Mouse (Mus musculus): Measurements from ENCODE around the gene Lama4. TPM values are rescaled to one million over a fixed set of nuclear protein-coding genes. Genes with fewer than 3 reads are reported as not detected.

Lama4 gene
- polyA plus RNA-seq, 1 experiment from 2014 or later = 69.6 TPM

DNA sequence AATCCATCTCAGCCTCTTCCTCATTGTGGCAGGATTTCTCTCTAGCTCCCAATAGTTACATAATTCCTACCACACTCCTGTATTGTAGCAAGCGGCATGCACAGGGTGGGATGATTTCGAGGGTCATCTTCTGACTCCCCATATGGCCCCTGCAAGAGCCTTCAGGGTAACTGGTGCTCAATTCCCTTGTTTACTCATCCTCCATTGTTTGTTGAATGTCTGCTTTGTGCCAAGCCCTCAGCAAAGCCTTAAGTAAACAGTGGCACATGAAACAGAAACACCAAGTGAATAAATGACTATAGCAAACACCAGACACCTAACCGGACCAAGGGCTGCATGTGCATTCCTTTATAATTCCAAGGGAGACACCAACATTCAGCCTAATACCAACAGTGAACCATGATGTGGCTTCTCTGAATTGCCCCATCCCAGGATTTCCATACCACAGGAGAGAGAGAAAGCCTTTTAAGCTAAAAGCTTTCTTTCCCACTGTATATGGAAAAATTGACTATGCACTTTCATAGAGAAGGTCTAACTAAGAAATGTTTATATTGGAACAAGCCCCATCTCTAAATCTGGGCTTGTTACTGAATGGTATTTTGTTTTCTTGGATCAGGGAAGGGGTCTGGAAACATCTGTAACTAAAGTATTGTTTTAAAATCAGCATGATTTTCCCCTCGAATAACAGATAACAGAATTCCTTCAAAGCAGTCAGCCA, 19.2 kb downstream of the Lama4 start:
- H3K9me3 ChIP-seq (ENCODE audit: control insufficient read depth, low read length) = no peaks in the 10 kb centered on the region
- H3K27me3 ChIP-seq (replicated peaks; ENCODE audit: control insufficient read depth, insufficient read depth, low read length) = no peaks in the 10 kb centered on the region
- H3K9ac ChIP-seq (ENCODE audit: low read length) = no peak overlapping the region
- ATAC-seq (replicated peaks; ENCODE audit: low FRiP score, low TSS enrichment, low read depth) (no peak), DNase-seq (ENCODE audit: low spot score) (no peak)
- WGBS = 24% methylated on average over 4 of the region's 4 CpGs
- H3K4me3 ChIP-seq (ENCODE audit: low read depth, low read length) = no peak overlapping the region
- peaks cover 15% of the 10 kb centered on the region for H3K4me1 ChIP-seq (replicated peaks; ENCODE audit: control insufficient read depth, insufficient read depth, low read length)
- H3K36me3 ChIP-seq (ENCODE audit: control insufficient read depth, insufficient read depth, low read length) = no peaks in the 10 kb centered on the region
- peak overlapping the region; percentile 57 for H3K27ac ChIP-seq (ENCODE audit: low read depth)
- peak overlapping the region; percentile 8; the same call in 1 of the 2 replicates for H3K4me2 ChIP-seq (ENCODE audit: low read length)

DNA sequence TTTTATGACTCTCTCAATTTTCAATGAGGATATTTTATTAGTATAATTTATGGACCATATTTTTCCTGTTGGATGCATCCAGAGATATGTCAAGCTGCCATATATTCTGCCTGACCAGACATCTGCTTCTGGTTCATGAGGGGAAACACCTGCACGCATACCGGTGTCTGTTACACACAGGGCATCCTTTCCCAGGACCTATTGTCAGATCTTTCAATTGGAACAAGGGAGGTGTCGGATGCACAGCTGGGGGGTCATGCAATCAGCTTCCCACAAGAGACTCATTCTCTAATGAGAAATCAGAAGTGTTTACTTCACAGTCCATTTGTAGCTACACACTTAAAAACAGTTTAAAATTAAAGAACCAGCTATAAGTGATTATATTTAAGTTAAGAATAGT, 20.7 kb downstream of the Lama4 start:
- H3K4me3 ChIP-seq (ENCODE audit: low read depth, low read length) = no peak overlapping the region
- no peak for DNase-seq (ENCODE audit: low spot score)
- 58% methylated on average over 3 of the region's 3 CpGs for WGBS

DNA sequence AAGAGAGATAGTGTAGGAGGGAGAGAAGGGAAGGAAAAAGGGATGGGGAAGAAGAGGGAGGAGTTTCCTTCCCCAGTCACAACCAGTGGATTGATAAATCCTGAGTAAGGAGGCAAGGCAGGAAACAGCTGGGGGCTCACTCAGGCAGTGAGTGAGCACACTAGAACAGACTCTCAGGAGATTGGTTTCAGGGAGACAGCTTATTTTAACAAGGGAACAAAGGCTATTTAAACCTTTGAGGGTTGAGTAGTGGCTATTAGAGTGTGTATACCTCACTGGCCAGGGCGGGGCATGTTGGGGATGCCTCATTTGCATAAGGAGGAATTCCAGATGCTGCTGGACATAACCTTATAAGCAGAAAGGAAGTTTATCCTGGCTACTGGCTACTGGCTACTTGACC, 27.5 kb downstream of the Lama4 start:
- Histone ChIP-seq H3K27ac (ENCODE audit: low read depth) (no peak overlapping the region), H3K36me3 (ENCODE audit: control insufficient read depth, insufficient read depth, low read length) (no peaks in the 10 kb centered on the region), H3K9ac (ENCODE audit: low read length) (no peak overlapping the region), H3K4me3 (ENCODE audit: low read depth, low read length) (no peak overlapping the region), H3K4me1 (replicated peaks; ENCODE audit: control insufficient read depth, insufficient read depth, low read length) (no peaks in the 10 kb centered on the region), H3K9me3 (ENCODE audit: control insufficient read depth, low read length) (no peaks in the 10 kb centered on the region), H3K4me2 (ENCODE audit: low read length) (no peak overlapping the region), H3K27me3 (replicated peaks; ENCODE audit: control insufficient read depth, insufficient read depth, low read length) (no peaks in the 10 kb centered on the region)
- no peak for DNase-seq (ENCODE audit: low spot score)
- no peak for ATAC-seq (replicated peaks; ENCODE audit: low FRiP score, low TSS enrichment, low read depth)
- 96% methylated on average over 1 of the region's 1 CpGs for WGBS

More for the DNA sequence above, 20.7 kb downstream of the Lama4 start:
- Histone ChIP-seq H3K9ac (ENCODE audit: low read length) (no peak overlapping the region), H3K27ac (ENCODE audit: low read depth) (no peak overlapping the region), H3K4me1 (replicated peaks; ENCODE audit: control insufficient read depth, insufficient read depth, low read length) (peaks cover 11% of the 10 kb centered on the region), H3K9me3 (ENCODE audit: control insufficient read depth, low read length) (no peaks in the 10 kb centered on the region), H3K27me3 (replicated peaks; ENCODE audit: control insufficient read depth, insufficient read depth, low read length) (no peaks in the 10 kb centered on the region), H3K36me3 (ENCODE audit: control insufficient read depth, insufficient read depth, low read length) (no peaks in the 10 kb centered on the region), H3K4me2 (ENCODE audit: low read length) (no peak overlapping the region)
- no peak for ATAC-seq (replicated peaks; ENCODE audit: low FRiP score, low TSS enrichment, low read depth)

DNA sequence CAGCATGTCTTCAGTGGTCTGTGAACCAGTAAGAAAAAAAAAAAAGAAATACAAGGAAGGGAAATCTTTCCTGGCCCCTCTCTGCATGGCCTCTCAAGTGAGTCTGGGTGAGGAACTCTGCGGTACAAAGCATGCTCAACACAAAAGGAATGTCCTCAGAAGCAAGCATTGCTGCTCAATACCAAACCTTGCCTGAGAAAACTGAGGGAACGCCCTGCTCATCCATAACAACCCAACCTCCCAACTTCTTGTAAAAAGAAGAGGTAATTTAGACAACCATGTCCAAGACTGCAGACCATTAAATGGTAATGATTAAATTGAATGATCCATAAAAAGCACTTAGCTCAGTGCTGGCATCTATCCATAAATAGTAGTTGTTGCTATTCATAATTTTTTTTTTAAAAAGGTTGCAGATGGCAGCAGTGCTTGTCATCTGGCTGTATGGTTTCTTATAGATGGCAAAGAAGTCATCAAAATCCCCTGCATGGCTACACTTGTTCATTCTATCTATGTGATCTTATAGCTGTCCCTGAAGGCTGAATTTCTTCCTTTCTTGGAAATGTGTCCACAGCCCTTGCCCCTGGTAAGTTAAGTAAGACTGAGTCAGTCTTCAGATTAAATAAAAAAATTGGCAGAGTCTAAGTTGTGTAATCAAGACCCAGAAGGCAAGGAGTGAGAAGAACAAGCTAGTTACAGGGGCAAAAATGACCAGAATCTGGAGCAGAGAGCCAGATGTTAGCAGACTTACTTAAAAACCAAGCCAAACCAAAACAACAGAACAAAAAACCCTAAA, 28.5 kb downstream of the Lama4 start:
- Histone ChIP-seq H3K4me2 (ENCODE audit: low read length) (no peak overlapping the region), H3K27me3 (replicated peaks; ENCODE audit: control insufficient read depth, insufficient read depth, low read length) (no peaks in the 10 kb centered on the region), H3K4me3 (ENCODE audit: low read depth, low read length) (no peak overlapping the region), H3K36me3 (ENCODE audit: control insufficient read depth, insufficient read depth, low read length) (no peaks in the 10 kb centered on the region), H3K9ac (ENCODE audit: low read length) (no peak overlapping the region), H3K27ac (ENCODE audit: low read depth) (no peak overlapping the region), H3K4me1 (replicated peaks; ENCODE audit: control insufficient read depth, insufficient read depth, low read length) (no peaks in the 10 kb centered on the region), H3K9me3 (ENCODE audit: control insufficient read depth, low read length) (no peaks in the 10 kb centered on the region)
- 92% methylated on average over 2 of the region's 2 CpGs for WGBS
- ATAC-seq (replicated peaks; ENCODE audit: low FRiP score, low TSS enrichment, low read depth) (no peak), DNase-seq (ENCODE audit: low spot score) (no peak)

DNA sequence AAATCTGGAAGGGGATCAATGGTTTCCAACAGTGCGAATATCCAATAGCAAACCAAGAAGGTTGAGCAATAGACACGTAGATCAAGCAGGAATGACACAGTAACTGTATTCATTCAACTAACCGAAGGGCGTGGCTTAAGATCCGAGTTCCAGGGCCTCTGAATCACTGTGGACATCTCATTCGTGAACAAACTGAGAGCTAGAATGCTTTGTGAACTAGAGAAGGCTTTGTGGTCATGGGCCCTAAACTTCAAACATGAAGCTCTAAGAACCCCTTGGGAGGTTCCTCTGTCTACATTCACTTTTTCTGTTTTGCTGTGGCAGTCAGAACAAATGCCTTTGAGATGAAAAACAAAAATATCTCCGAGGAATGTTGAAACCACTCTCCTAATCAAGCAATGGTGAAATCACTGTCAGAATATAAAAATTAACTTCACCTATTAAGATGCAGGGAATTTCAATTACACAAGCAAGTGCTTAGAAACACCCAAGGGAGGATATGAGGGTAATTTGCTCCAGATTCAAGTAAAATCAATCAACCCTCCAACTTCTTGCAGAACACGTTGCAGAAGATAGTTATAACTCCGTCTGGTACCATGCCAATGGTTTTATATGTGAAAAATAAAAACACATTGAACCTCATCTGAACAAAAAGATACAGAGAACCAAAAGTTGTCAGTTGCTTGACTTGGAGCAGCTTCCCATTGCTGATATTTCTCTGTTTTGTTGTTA, 29.6 kb downstream of the Lama4 start:
- 85% methylated on average over 9 of the region's 9 CpGs for WGBS
- no peak for DNase-seq (ENCODE audit: low spot score)
- H3K4me2 ChIP-seq (ENCODE audit: low read length) = no peak overlapping the region
- H3K36me3 ChIP-seq (ENCODE audit: control insufficient read depth, insufficient read depth, low read length) = no peaks in the 10 kb centered on the region
- no peak overlapping the region for H3K9ac ChIP-seq (ENCODE audit: low read length)
- no peaks in the 10 kb centered on the region for H3K9me3 ChIP-seq (ENCODE audit: control insufficient read depth, low read length)
- no peak for ATAC-seq (replicated peaks; ENCODE audit: low FRiP score, low TSS enrichment, low read depth)
- H3K4me3 ChIP-seq (ENCODE audit: low read depth, low read length) = no peak overlapping the region
- no peaks in the 10 kb centered on the region for H3K4me1 ChIP-seq (replicated peaks; ENCODE audit: control insufficient read depth, insufficient read depth, low read length)
- H3K27me3 ChIP-seq (replicated peaks; ENCODE audit: control insufficient read depth, insufficient read depth, low read length) = no peaks in the 10 kb centered on the region
- H3K27ac ChIP-seq (ENCODE audit: low read depth) = no peak overlapping the region

DNA sequence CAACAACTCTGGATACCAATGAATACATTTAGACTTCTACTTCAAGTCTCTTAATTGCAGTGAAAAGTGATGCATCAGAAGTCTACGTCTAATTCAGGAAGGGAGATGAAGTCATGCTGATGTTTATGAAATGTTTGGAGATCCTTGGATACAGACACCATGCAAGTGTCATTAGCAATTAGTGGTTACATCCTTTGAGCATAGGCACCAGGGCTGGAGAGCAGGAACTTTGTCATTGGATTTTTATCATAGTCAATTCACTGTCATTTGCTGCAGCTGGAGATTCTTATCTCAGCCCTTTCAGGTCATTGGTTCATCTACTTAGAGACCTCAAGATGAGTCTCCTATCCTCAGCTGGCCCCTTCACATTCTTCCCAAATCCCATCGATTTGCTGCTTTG, 30.6 kb downstream of the Lama4 start:
- no peaks in the 10 kb centered on the region for H3K27me3 ChIP-seq (replicated peaks; ENCODE audit: control insufficient read depth, insufficient read depth, low read length)
- H3K4me1 ChIP-seq (replicated peaks; ENCODE audit: control insufficient read depth, insufficient read depth, low read length) = no peaks in the 10 kb centered on the region
- no peaks in the 10 kb centered on the region for H3K9me3 ChIP-seq (ENCODE audit: control insufficient read depth, low read length)
- no peak for DNase-seq (ENCODE audit: low spot score)
- no peak overlapping the region for H3K27ac ChIP-seq (ENCODE audit: low read depth)
- H3K4me2 ChIP-seq (ENCODE audit: low read length) = no peak overlapping the region
- 58% methylated on average over 2 of the region's 2 CpGs for WGBS
- H3K9ac ChIP-seq (ENCODE audit: low read length) = no peak overlapping the region
- H3K36me3 ChIP-seq (ENCODE audit: control insufficient read depth, insufficient read depth, low read length) = no peaks in the 10 kb centered on the region
- H3K4me3 ChIP-seq (ENCODE audit: low read depth, low read length) = no peak overlapping the region
- ATAC-seq (replicated peaks; ENCODE audit: low FRiP score, low TSS enrichment, low read depth) = no peak

DNA sequence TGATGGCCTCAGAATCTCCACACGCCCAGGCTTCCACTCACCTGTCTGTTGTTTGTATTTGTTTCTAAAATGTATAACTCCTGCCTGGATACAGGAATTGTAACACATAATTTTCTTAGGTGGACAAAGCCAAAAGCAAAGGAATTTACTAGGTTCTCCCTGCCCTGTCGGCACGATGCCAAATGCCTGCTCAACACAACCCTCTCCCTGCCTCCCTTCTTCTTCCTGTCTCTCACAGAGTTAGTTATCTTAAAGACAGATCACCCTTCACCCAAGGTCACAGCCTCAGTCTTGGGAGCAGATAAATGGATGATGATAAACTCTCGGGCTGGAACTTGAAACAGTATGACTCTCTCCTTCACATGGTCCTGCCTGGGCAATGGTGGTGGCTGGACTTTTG, 35.6 kb downstream of the Lama4 start:
- Histone ChIP-seq H3K27me3 (replicated peaks; ENCODE audit: control insufficient read depth, insufficient read depth, low read length) (no peaks in the 10 kb centered on the region), H3K9ac (ENCODE audit: low read length) (no peak overlapping the region), H3K36me3 (ENCODE audit: control insufficient read depth, insufficient read depth, low read length) (no peaks in the 10 kb centered on the region), H3K9me3 (ENCODE audit: control insufficient read depth, low read length) (no peaks in the 10 kb centered on the region), H3K4me1 (replicated peaks; ENCODE audit: control insufficient read depth, insufficient read depth, low read length) (no peaks in the 10 kb centered on the region), H3K4me2 (ENCODE audit: low read length) (no peak overlapping the region), H3K27ac (ENCODE audit: low read depth) (no peak overlapping the region), H3K4me3 (ENCODE audit: low read depth, low read length) (no peak overlapping the region)
- ATAC-seq (replicated peaks; ENCODE audit: low FRiP score, low TSS enrichment, low read depth) (no peak), DNase-seq (ENCODE audit: low spot score) (peak; percentile 43)
- WGBS = 52% methylated on average over 4 of the region's 4 CpGs

DNA sequence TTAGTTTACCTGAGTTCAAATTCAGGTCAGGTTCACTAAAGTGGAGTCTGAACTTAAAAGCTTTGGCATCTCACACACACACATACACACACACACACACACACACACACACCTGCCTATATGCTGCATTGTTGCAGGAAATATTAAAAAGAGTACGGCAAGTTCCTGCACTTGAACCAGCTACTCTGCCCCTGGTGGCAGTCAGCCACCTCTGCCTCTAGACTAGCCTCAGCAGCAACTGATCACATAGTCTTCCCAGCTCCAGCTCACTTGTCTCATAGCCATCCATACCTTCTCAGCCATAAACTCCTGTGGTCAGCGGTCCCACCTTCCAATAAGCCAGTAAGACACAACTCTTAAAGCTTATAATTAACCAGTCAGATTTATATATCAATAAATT, 37.2 kb downstream of the Lama4 start:
- ATAC-seq (replicated peaks; ENCODE audit: low FRiP score, low TSS enrichment, low read depth) (no peak), DNase-seq (ENCODE audit: low spot score) (no peak)
- WGBS = 85% methylated on average over 2 of the region's 2 CpGs
- Histone ChIP-seq H3K27ac (ENCODE audit: low read depth) (no peak overlapping the region), H3K4me2 (ENCODE audit: low read length) (no peak overlapping the region), H3K9me3 (ENCODE audit: control insufficient read depth, low read length) (0 out of 2 replicates have a peak, but pooled peaks cover 2% of the 10 kb centered on the region), H3K36me3 (ENCODE audit: control insufficient read depth, insufficient read depth, low read length) (no peaks in the 10 kb centered on the region), H3K4me1 (replicated peaks; ENCODE audit: control insufficient read depth, insufficient read depth, low read length) (no peaks in the 10 kb centered on the region), H3K4me3 (ENCODE audit: low read depth, low read length) (no peak overlapping the region), H3K9ac (ENCODE audit: low read length) (no peak overlapping the region), H3K27me3 (replicated peaks; ENCODE audit: control insufficient read depth, insufficient read depth, low read length) (no peaks in the 10 kb centered on the region)
